Mouse (Mus musculus) kidney, postnatal 36 days (tissue): Measurements from ENCODE around the gene Fzr1.

Experiments used
- DNase-seq, 2 experiments: peaks; one replicate each; pipeline ENCODE4 v3.0.0; 2021 to 2022; ENCODE audit warnings: mixed read lengths in 2 of 2

Gene Fzr1

DNA sequence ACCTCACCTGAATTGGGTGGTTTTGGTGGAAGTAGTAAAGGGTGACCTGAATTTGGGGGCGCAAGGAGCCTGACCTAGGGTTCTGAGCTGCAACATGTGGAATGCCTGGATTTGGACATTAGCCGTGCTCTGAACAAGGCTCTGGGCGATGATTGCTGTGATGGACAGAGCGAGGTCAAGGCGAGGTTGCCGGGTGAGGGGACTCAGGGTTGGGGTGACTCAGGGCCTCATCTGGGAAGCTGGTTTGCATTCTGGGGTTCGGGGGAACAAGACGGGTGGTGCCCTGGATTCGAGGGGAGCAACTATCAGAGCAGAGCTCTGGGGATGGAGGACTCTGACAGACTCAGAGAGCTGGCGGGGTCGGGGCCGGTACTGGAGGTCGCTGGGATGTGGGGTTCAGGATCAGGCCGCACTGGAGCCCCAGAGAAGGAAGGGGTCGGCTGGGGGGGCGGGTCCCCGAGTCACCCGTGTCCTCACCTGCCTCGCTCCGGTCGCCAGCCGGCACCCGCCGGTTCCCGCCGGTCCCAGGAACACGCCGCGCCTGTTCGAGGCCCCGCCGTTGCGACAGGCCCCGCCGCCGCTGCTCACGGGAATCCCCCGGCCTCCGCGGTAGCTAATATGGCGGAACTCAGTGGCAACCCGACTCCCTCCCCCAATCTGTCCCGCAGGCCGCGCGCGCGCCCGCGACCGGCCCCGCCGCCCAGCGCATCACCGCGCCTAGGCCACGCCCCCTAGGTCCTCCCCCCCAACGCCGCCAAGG is at the start of gene Fzr1:
Fzr1 (minus strand) TSS at position 724 of the 760 bp plus-strand sequence.
- no peak for DNase-seq

DNA sequence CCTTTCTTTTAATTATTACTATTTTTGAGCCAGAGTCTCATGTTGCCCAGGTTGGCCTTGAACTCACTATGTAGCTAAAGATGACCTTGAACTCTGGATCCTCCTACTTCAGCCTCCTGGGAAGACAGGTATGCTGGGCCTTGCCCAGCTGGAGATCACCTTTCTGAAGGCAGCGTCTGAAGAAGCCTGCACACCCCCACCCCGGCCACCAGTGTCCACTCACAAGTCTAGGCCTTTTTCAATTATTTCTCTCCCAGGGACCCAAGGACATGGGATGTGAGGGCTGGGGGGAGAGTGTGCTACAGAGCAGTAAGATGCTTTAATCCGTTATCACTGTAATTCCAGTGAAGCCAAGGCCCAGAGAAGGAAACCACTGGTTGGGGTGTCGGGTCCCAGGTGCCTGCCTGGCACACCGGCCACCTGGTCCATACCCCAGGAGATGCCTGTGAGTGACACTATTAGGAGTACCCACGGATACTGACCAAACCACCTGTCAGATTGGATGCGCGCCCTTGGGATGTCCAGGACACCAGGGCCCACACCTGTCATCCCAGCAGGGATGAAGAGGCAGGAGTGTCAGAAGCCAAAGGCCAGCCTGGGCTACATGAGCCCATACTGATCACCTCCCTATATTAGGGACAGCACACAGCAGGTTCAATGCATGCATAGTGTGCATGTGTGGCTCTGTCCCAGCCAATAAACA is 49.6 kb upstream of the Fzr1 start:
- peak in 1 of 2 experiments; percentile 16 for DNase-seq

DNA sequence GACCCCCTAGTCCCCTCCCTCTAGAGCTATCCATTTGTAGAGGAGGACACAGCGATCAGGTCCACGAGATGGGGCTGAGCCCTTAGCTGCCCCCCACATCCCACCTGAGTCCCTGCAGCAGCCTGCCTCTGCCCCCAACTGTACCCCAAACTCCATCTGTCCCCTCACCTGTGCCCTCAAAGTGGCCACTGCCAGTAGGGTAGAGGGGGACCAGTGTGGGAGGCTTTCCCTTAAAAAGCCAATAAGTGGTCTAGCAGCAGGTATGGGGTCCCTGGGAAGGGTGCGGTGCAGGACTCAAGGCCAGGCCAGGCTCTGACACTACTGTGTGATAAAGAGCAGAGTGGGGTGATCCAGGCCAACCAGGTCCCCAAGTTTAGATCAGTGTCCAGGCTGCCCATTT is 49.0 kb upstream of the Fzr1 start:
- DNase-seq = no peak

DNA sequence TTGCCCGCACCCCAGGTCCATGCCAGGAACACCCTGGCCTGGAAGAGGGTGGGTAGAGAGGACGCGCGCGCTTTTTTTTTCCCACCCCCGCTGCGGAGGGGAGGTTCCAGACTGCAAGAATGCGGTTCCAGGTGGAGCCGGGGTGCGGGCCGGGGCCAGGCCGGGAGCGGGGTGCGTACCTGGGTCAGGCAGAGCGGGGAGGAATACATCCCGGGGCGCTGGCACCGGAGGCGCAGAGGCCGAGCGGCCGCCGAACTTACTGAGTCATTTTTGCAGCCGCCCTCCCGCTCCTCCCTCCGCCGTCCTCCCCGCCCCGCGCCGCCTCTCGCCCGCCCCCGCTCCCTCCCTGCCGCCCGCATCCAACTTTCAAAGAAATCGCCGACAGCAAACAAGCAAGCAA is 48.6 kb upstream of the Fzr1 start:
- DNase-seq = peak; percentile 85 to 89

DNA sequence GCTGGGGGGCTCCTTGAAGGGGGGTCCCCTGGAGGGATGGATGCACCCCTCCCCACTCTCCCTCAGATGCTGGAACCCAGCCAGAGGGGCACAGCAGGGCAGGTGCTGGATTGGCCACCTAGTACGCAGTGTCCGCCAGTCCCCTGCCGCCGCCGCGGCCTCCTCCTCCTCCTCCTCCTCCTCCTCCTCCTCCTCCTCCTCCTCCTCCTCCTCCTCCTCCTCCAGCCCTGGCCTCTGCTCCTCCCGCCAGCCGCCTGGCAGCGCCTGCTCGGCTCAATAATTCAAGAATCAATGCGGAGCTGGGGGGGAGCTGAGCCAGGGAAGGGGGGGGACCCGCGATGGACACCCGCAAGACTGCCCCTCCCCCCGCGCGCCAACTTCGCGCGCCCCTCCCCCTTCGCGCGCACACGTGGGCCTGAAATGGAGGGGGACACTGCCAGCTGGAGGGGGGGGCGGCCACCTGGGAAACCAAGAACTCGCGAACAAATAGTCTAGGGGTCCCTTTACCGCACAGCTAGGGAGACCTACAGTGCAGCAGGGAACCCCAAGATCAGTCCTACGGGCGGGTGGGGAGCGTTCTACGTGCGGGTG is 47.9 kb upstream of the Fzr1 start:
- DNase-seq = peak; percentile 40 to 62

DNA sequence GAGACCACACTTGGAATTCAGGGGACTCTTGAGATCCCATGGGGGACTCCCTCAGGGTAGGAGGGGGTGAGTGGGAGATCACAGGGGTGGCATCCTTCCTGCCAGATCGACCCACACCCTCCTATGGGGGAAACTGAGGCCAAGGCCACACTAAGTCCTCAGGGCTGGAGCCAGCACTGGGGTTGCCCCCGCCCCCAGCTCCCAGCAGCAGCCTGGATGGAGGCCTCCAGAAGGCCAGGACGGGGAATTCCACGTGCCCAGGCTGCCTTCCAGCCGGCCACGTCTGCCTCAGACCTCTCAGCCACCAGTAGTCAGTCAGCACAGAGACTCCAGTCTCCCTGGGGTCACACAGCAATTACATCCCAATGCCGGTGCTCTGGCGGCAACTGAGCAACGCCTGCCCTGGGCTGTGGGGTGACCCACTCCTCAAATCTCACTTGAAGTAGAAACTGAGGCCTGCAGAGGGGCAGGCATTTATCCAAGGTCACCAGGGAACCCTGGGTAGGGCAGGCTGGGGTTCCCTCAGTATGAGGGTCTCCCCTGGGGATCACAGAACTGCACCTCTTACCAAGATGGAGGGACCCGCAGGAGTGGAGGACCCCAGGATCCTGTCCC is 47.0 kb upstream of the Fzr1 start:
- peak; percentile 62 to 71 for DNase-seq

DNA sequence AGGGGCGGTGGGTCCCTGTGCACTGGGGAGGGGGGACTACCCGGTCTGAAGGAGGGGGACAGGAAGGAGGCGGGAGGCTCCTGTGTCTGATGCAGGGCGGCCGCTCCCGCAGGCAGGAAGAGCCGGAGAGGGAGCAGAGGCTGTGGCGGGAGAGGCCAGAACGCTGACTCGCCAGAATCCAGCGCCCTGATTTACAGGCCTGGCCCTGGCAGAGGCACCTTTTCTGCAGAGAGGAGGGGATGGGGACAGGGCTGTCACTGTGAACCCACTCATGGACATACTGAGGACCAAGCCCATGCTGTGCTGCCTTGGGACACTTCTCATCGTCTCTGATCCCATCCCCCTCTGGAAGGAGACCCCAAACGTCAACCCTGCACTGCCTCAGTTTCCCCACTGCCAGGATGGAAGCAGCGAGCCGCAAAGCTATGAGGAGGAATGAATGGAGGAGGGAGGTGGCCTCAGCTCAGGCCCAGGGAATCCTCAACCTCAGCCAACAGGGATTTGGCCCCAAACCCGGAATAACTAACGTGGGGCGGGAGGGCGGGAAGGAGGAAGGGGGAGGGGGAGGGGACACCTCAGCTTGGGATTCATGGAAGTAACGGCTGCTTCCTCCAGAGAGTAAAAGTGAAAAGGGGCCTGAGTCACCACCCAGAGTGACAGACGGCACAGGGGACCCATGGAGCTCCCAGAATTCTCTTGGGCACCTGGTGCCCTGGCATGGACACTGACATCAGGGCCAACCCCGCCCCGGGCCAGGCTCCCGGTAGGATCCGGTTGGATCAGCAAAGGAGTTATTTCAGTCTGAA is 46.1 kb upstream of the Fzr1 start:
- DNase-seq = peak; percentile 88 to 90

DNA sequence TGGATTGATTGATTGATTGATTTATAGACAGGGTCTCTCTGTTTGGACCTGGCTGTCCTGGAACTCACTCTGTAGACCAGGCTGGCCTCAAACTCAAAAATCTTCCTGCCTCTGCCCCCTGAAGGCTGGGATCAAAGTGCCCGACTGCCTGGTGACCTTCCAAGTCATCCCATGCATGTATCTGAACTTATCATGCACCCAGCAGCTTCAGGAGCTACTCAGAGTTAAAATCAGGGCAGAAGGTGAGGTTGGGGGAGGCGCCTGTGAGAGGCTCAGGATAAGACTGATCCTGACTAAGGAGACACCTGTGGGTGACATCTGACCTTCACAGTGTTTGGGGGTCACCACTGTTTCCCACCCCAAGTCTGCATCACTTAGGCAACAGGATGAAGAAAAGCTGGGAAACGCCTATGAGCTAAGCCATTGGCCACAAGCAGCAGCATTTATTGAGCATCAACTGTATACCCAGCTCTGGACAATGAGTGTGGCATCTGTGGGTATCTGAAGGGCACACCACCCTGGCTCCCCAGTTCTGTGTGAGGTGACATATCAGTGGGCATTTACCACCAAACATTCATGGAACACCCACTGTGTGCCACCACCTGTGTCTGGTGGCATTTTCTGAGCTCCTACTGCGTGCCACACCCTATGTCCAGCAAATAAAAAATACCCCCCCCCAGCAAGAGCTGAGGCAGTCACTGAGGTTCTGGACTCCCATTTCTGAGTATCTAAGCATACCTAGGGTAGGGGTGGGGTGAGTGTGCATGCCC is 45.3 kb upstream of the Fzr1 start:
- DNase-seq = peak; percentile 2 to 7

DNA sequence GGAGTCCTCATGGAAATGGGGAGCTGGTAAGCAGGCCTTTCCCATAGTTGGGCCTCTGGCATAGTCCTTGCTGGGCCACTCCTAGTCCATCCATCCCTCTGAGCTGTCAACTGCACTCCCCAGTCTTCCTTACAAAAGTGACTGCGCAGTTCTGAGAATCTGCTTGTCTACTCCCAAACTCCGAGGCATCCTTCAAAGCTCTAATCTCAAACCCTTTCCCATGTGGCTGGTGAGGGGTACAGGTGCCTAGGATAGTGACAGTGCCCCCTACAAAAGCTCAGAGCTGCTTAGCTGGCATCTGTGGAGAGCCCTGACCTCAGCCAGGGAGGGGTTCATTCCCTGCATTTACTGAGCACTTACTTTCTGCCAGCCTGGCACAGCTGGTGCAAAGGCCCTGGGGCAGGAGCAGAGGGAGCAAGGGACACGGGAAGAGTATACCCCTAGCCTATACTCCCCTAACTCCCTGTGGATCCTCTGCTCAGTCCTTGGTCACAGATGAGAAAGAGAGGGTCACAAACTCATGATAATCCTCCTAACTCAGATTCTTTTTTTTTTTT is 44.4 kb upstream of the Fzr1 start:
- peak in 1 of 2 experiments; percentile 5 for DNase-seq

DNA sequence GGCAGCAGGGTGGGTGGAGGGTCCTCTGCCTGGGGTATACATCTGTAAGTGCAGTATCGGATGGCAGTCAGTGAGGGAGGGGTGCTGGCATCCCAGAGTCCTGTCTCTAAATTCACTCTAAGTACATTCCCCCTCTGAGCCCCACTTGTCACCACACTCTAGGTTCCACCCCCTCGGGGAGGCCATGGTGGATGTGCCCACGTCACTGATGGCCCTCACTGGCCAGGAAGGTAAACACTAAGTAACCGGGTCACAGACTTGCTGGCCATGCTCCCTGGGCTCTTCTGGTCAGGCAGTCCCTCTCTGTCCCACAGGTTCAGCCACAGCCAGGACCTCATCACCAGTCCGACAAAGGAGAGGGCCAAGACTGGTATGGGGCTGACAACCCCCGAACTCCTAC is 43.9 kb upstream of the Fzr1 start:
- peak in 1 of 2 experiments; percentile 12 for DNase-seq

DNA sequence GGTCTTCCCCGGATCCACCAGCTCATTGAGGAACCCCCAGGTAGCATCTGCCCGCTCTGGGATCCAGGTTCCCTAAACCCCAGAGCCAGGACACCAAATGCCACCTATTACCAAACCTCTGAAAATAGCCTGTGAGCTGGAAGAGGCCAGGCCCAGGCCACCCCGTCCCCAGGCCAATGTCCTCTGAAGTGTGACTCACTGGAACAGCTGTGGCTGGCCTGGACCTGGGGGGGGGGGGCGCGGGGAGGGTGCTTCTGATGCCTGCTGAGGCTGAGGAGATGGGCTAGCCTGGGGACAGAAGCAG is 43.4 kb upstream of the Fzr1 start:
- DNase-seq = peak in 1 of 2 experiments; percentile 22

DNA sequence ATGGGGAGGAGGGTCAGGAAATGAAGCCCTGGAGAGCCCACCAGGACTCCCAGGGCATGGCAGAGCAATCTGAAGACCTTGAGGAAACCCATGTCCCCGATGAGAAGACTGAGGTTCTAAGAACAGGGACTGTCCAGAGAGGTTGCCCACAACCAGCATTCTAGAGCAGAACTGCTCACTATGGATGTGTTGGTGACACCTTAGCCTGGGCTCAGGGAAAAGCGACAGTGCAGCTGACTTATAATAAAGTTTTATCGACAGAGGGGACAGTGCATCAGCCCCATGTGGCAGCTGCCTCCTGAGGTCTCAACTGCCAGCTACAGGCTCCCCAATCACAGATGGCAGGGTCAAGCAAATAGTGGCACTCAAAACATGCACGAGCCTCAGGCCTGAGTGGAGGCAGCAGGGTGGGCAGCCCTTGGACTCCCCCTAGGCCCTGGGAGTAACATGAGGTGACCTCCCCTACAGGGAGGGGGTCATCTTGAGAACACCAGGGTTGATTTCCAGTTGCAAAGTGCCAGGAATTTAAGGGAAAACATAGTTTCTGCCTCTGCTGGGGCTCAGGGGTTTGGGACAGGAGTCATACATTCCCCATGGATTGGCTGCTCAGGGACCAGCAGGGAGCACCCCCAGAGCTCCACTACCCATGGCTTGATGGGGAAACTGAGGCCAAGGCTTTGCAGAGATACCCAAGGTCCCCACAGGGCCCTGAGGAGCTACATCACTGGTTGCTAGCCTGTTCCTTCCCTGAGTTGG is 42.9 kb upstream of the Fzr1 start:
- DNase-seq = peak in 1 of 2 experiments; percentile 2

DNA sequence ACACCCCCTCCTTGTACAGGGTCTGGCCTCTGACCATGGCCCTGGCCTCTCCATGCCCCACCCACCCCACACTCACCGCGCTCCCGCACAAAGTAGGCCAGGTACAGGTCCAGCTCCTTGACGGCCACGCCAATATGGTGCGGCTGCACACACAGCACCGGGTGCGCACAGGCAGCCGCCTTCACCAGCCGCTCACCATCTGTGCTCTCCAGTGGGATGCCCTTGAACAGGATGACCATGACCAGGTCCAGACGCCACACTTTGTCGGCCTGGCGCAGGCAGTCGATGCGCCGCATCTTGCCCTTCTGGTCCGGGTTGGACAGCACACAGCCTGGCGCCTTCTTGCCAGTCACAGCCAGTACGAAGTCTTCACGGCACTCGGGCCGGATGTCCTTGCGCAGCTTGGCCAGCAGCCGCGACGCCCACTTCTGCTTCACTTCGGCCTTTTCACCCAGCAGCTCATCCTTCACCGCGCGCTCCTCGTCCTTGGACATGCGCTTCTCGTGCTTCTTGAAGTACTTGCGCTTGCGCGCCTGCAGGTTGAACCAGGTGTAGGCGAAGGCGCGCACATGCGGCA is 42.0 kb upstream of the Fzr1 start:
- DNase-seq = peak in 1 of 2 experiments; percentile 27

DNA sequence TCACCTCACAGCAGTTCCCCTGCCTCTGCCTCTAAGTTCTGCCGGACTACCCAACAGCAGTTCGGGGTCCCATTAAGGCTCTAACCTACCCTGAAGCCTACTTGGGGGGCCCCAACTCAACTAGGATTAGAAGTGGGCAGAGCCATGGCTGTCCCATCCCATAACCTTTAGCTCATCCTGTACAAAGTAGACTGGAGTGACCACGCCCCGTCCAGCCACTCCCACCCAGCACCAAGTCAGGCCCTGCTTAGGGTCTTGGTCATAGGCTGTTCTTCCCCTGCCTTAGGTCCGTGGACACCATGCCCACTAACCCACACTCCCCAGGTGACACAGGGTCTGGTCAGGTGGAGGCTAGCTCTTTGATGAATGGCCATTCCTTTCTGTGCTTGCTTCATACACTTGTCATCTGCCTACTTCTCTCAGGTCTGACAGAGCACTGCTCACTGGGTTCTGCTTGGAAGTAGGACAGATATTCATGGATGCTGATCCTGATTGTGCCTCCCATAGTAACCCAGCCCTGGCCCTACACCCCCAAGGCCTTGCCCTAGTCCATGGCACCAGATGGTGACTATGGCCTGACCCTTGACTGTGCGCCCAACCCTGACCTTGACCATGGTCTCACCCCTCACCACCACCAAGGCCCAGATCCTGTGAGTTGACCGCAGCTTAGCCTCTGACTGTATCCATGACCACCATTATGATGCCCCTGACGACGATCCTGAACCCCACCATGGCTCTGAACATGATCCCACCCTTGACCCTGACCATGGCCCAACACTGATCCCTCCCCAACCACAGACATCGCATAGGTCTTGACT is 41.0 kb upstream of the Fzr1 start:
- DNase-seq = peak in 1 of 2 experiments; percentile 16

DNA sequence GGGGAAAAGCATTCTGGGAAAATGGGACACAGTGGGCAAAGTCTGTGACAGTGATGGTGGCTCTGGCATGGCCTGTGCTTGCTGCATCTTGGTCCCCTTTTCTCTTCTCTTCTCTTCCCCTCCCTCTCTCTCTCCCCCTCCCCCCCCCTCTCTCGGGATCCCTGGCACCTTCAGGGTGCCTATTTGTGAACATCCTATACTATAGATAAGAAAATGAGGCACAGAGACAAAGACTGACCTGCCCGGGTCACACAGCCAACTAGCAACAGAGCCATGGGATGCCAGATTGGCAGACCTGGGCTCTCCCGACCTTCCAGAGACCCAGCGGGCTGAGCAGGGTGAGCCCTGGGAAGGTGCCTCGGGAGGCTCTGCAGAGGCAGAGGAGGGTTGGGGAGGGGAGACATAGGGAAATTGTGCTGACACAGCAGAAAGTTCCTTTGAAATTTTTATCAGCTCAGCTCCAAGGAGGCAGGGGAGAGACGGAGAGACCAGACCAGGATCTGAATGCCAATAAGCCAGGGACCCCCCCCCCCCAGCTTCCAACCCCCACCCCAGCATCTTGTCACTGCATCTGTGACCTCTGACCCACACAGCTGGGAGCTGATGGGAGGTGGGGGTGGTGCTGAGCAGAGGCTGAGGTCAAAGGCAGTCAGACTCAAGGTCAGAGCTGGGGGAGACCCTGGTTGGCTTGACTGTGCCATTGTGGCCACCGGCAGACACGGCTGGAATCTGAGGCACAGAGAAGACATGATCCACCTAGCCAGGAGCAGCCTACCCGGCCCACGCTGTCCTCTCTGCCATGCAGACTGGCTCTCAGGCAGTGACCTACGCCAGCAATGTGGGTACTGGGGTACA is 40.1 kb upstream of the Fzr1 start:
- peak in 1 of 2 experiments; percentile 18 for DNase-seq

DNA sequence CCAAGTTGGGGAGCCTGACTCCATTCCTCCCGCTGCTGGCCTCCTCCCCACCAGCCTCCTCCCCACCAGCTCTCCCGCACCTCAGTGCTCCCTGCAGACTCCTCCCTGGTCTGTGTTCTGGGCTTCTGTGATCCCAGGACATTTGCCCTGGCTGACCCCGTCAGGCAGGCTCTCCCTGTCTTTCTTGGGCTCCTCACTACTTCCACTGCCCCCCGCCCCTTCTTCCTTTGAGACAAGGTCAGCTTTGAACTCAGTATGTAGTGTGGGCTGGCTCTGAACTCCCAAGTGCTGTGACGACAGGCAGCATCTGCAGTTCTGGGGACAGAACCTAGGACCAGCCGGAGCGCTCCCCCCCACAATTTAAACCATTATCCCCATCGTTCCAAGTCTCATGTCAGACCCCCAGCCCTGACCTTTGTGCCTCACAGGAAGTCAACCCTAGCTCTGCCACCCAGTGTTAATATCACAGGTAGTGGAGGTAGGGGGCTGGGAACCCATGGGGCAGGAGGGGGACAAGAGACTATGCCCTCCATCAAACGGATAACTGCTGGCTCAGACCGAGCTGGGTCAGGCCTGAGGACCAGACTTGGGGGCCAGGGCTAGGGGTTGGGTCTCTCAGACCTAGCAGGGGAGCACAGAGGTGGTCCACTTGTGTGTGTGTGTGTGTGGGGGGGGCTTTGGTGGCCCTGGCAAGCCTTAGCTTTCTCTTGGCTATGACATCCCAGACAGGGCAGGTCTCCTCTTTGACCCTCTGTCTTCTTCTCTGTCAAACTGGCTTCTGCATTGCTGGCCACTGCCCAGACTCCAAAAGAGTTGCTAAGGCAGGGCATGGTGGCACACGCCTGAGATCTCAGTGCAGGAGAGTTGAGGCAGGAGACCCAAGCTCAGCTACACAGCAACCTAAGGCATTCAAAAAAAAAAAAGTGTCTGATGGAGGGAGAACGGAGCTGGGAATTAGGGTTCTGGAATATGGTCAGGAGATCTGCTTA is 39.2 kb upstream of the Fzr1 start:
- peak in 1 of 2 experiments; percentile 25 for DNase-seq

DNA sequence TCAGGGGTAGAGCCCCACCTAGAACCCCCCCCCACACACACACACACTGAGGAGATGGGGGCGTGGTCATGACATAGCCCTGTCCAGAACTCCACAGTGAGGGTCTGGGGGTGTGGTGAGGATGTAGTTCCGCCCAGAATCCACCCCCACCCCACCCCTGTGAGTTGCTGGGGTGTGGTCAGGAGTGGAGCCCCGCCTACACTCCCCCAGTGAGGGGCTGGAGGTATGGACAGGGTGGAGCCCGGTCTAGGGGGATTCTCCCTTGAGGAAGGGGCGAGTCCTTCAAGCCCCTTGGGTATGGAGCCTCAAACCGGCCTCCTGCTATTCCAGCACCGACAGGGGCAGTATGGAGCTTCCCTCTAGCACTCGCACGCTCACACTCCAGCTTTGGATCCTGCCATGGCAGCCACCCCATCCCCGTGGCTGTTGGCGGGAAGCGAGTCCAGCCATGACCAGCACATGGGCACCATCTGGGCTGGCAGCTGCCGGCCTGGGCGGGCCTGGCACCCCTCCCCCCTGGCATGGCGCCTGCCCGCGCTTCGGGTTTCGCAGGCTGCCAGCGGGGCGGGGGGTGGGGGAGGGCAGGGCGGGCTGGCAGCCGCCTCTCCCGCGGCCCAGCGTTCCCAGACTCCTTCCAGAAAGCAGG is 38.4 kb upstream of the Fzr1 start:
- peak; percentile 91 to 94 for DNase-seq
